Mouse (Mus musculus) limb, embryonic 15.5 days (tissue): ENCODE measurements around the gene Rpp14. TPM values are rescaled to one million over a fixed set of nuclear protein-coding genes. Genes with fewer than 3 reads are reported as not detected.
"Not testable (repeated sequence)": the region's sequence is repeated elsewhere in the genome, so short reads cannot be mapped to it uniquely, and the experiment has no call there.

Experiments
- ATAC-seq: fragments of 200-750 bp; cut with Nextera tagmentation; 2 replicates; pipeline ENCODE4 v1.8.0; 2017; ENCODE audit warnings: low read depth, moderate TSS enrichment; ENCODE audit not compliant: insufficient number of reproducible peaks, low FRiP score, low TSS enrichment
- H3K27ac ChIP-seq: fragments of 300-500 bp; sonication (generic); 2 replicates; pipeline ENCODE4 v1.5.1; 2015; ENCODE audit warnings: moderate library complexity, mild to moderate bottlenecking, inconsistent platforms
- H3K27me3 ChIP-seq: fragments of 300-500 bp; sonication (generic); 2 replicates; pipeline ENCODE4 v1.6.1; 2015; ENCODE audit warnings: inconsistent platforms
- H3K36me3 ChIP-seq: fragments of 300-500 bp; sonication (generic); 2 replicates; pipeline ENCODE4 v1.6.1; 2015; ENCODE audit warnings: inconsistent platforms
- H3K4me1 ChIP-seq: fragments of 300-500 bp; sonication (generic); 2 replicates; pipeline ENCODE4 v1.6.1; 2015; ENCODE audit warnings: inconsistent platforms
- H3K4me2 ChIP-seq: fragments of 300-500 bp; sonication (generic); 2 replicates; pipeline ENCODE4 v1.6.1; 2015; ENCODE audit warnings: mild to moderate bottlenecking, inconsistent platforms
- H3K4me3 ChIP-seq: fragments of 300-500 bp; sonication (generic); 2 replicates; pipeline ENCODE4 v1.5.1; 2015; ENCODE audit warnings: mild to moderate bottlenecking, inconsistent platforms
- H3K9ac ChIP-seq: fragments of 300-500 bp; sonication (generic); 2 replicates; pipeline ENCODE4 v1.6.1; 2015; ENCODE audit warnings: inconsistent platforms
- H3K9me3 ChIP-seq: fragments of 300-500 bp; sonication (generic); 2 replicates; pipeline ENCODE4 v1.6.1; 2016; ENCODE audit warnings: inconsistent platforms
- WGBS: fragments of 180-500 bp; shearing (Covaris S2); methylation state at CpG from one replicate; pipeline ENCODE4 v1.1.7; 2015; 5-methylcytosine and 5-hydroxymethylcytosine counted together
- polyA plus RNA-seq: library from polyadenylated mRNA; unstranded; fragments of >200 nt; fragmentation: Nextera tagmentation; extraction: Ambion mirVana; gene quantifications from 2 replicates; pipeline ENCODE4 v1.2.1, GENCODE M21; 2015

Gene Rpp14
- polyA plus RNA-seq, 1 experiment from 2014 or later: 54.4 TPM

GRCm38 (mm10) chr14:8119904-8120303, 39.7 kb downstream of the Rpp14 start:
- no peak overlapping the region for H3K4me3 ChIP-seq
- H3K36me3 ChIP-seq: peaks cover 15% of the 10 kb centered on the region; the same call in 1 of the 2 replicates
- no peaks in the 10 kb centered on the region for H3K4me1 ChIP-seq
- H3K9me3 ChIP-seq: no peaks in the 10 kb centered on the region
- 67% methylated on average over 3 of the region's 3 CpGs for WGBS
- no peak for ATAC-seq
- H3K9ac ChIP-seq: no peak overlapping the region
- no peaks in the 10 kb centered on the region for H3K27me3 ChIP-seq
- H3K4me2 ChIP-seq: no peak overlapping the region
- H3K27ac ChIP-seq: no peak overlapping the region

- Histone ChIP-seq H3K4me1 (no peaks in the 10 kb centered on the region), H3K9me3 (no peaks in the 10 kb centered on the region), H3K27ac (no peak overlapping the region), H3K36me3 (peaks cover 20% of the 10 kb centered on the region), H3K4me2 (no peak overlapping the region), H3K9ac (no peak overlapping the region), H3K4me3 (no peak overlapping the region), H3K27me3 (no peaks in the 10 kb centered on the region)
- WGBS: 83% methylated on average over 7 of the region's 7 CpGs
- no peak for ATAC-seq
Measured at GRCm38 (mm10) chr14:8123141-8123540, 43.0 kb downstream of the Rpp14 start.

GRCm38 (mm10) chr14:8123611-8124010, 43.4 kb downstream of the Rpp14 start:
- 94% methylated on average over 10 of the region's 10 CpGs for WGBS
- H3K4me2 ChIP-seq, H3K4me3 ChIP-seq, H3K4me1 ChIP-seq, H3K27me3 ChIP-seq, H3K9ac ChIP-seq, H3K27ac ChIP-seq, ATAC-seq, H3K9me3 ChIP-seq: not testable (repeated sequence)
- H3K36me3 ChIP-seq: peaks cover 20% of the 10 kb centered on the region

GRCm38 (mm10) chr14:8124046-8124881, 44.1 kb downstream of the Rpp14 start:
- Histone ChIP-seq H3K9me3 (no peaks in the 10 kb centered on the region), H3K27me3 (no peaks in the 10 kb centered on the region), H3K4me1 (no peaks in the 10 kb centered on the region), H3K27ac (no peak overlapping the region), H3K36me3 (peaks cover 20% of the 10 kb centered on the region), H3K4me3 (no peak overlapping the region), H3K9ac (no peak overlapping the region), H3K4me2 (no peak overlapping the region)
- no peak for ATAC-seq
- WGBS: 75% methylated on average over 7 of the region's 7 CpGs

GRCm38 (mm10) chr14:8127971-8128370, 47.8 kb downstream of the Rpp14 start:
- Histone ChIP-seq H3K4me2 (no peak overlapping the region), H3K4me1 (no peaks in the 10 kb centered on the region), H3K36me3 (peaks cover 27% of the 10 kb centered on the region), H3K27me3 (no peaks in the 10 kb centered on the region), H3K9ac (no peak overlapping the region), H3K9me3 (no peaks in the 10 kb centered on the region), H3K4me3 (no peak overlapping the region), H3K27ac (no peak overlapping the region)
- no peak for ATAC-seq
- WGBS: 56% methylated on average over 5 of the region's 5 CpGs

GRCm38 (mm10) chr14:8132789-8133188, 52.6 kb downstream of the Rpp14 start:
- Histone ChIP-seq H3K4me2 (no peak overlapping the region), H3K4me1 (0 out of 2 replicates have a peak, but pooled peaks cover 2% of the 10 kb centered on the region), H3K36me3 (peaks cover 19% of the 10 kb centered on the region), H3K27me3 (no peaks in the 10 kb centered on the region), H3K4me3 (no peak overlapping the region), H3K27ac (no peak overlapping the region), H3K9ac (no peak overlapping the region), H3K9me3 (no peaks in the 10 kb centered on the region)
- 84% methylated on average over 8 of the region's 8 CpGs for WGBS
- ATAC-seq: no peak

GRCm38 (mm10) chr14:8134234-8134633, 54.1 kb downstream of the Rpp14 start:
- Histone ChIP-seq H3K9ac (no peak overlapping the region), H3K4me3 (no peak overlapping the region), H3K36me3 (peaks cover 25% of the 10 kb centered on the region), H3K4me2 (no peak overlapping the region), H3K27me3 (no peaks in the 10 kb centered on the region), H3K4me1 (0 out of 2 replicates have a peak, but pooled peaks cover 2% of the 10 kb centered on the region), H3K27ac (0 out of 2 replicates have a peak overlapping the region, but pooled peaks have one; percentile 11), H3K9me3 (no peaks in the 10 kb centered on the region)
- no peak for ATAC-seq
- 80% methylated on average over 2 of the region's 2 CpGs for WGBS

GRCm38 (mm10) chr14:8135130-8135529, 55.0 kb downstream of the Rpp14 start:
- H3K36me3 ChIP-seq: peaks cover 25% of the 10 kb centered on the region
- H3K9me3 ChIP-seq: no peaks in the 10 kb centered on the region
- WGBS: 55% methylated on average over 3 of the region's 3 CpGs
- H3K27ac ChIP-seq: 0 out of 2 replicates have a peak overlapping the region, but pooled peaks have one; percentile 11
- no peak overlapping the region for H3K4me3 ChIP-seq
- no peaks in the 10 kb centered on the region for H3K27me3 ChIP-seq
- ATAC-seq: no peak
- 0 out of 2 replicates have a peak, but pooled peaks cover 7% of the 10 kb centered on the region for H3K4me1 ChIP-seq
- no peak overlapping the region for H3K9ac ChIP-seq
- H3K4me2 ChIP-seq: no peak overlapping the region

- Histone ChIP-seq H3K27me3 (no peaks in the 10 kb centered on the region), H3K27ac (no peak overlapping the region), H3K36me3 (peaks cover 42% of the 10 kb centered on the region), H3K9me3 (no peaks in the 10 kb centered on the region), H3K4me1 (0 out of 2 replicates have a peak, but pooled peaks cover 4% of the 10 kb centered on the region), H3K4me2 (no peak overlapping the region), H3K4me3 (no peak overlapping the region), H3K9ac (no peak overlapping the region)
- WGBS: 59% methylated on average over 23 of the region's 23 CpGs
- ATAC-seq: no peak
Measured at GRCm38 (mm10) chr14:8139724-8140710, 59.9 kb downstream of the Rpp14 start.

- WGBS: 83% methylated on average over 2 of the region's 2 CpGs
- H3K27ac ChIP-seq: no peak overlapping the region
- no peak for ATAC-seq
- H3K36me3 ChIP-seq: peaks cover 47% of the 10 kb centered on the region
- H3K4me3 ChIP-seq: no peak overlapping the region
- H3K4me2 ChIP-seq: no peak overlapping the region
- H3K4me1 ChIP-seq: 0 out of 2 replicates have a peak, but pooled peaks cover 4% of the 10 kb centered on the region
- H3K27me3 ChIP-seq: no peaks in the 10 kb centered on the region
- no peaks in the 10 kb centered on the region for H3K9me3 ChIP-seq
- H3K9ac ChIP-seq: no peak overlapping the region
Measured at GRCm38 (mm10) chr14:8141131-8141530, 61.0 kb downstream of the Rpp14 start.
